Mouse (Mus musculus) cortical plate, adult 2 months (tissue): ENCODE measurements at regions not wholly inside any gene's neighbourhood (a gene's known extent, or its start where the extent isn't known, plus 50 kb on each side); places are given as distances from the start of the nearest gene placed in this dataset.

Experiments used
- CTCF ChIP-seq: fragments of 200-500 bp; IDR thresholded peaks from 2 replicates; pipeline ENCODE4 v1.5.1; 2011; ENCODE audit warnings: mild to moderate bottlenecking, control low read depth, low read length; ENCODE audit not compliant: insufficient read depth; ENCODE audit errors: extremely low read depth
- POLR2A ChIP-seq: fragments of 200-500 bp; IDR thresholded peaks from 2 replicates; pipeline ENCODE4 v1.6.1; 2011; ENCODE audit warnings: mild to moderate bottlenecking, low read length, control low read depth; ENCODE audit not compliant: insufficient read depth; ENCODE audit errors: extremely low read depth

DNA sequence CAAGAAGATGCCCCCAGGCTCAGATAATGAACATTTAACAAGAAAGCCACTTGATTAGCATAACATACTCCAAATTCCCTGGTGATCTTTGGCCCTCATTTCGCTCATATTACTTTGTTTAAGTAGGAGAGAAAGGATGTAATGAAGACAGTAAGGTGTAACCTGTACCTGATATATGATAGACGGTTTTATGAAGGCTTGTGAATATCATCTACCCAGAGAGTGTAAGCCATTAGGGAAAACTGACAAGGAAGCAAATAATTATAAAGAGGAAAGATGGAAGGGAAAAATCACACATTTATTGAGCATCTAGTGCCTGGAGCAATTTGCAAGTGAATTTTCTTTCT, 2557.8 kb upstream of the Gm6569 start:
- TF ChIP-seq POLR2A (no peak), CTCF (no peak)
